Mouse (Mus musculus): ENCODE measurements around the gene Pdik1l. TPM values are rescaled to one million over a fixed set of nuclear protein-coding genes. Genes with fewer than 3 reads are reported as not detected.
A peak's percentile ranks its signal among the peaks of the same experiment; 100 is the strongest.

The Pdik1l gene
- 17.6 and 19.5 TPM in 2 replicates for polyA plus RNA-seq (2015; fragmentation: Nextera tagmentation; extraction: Ambion mirVana)

DNA sequence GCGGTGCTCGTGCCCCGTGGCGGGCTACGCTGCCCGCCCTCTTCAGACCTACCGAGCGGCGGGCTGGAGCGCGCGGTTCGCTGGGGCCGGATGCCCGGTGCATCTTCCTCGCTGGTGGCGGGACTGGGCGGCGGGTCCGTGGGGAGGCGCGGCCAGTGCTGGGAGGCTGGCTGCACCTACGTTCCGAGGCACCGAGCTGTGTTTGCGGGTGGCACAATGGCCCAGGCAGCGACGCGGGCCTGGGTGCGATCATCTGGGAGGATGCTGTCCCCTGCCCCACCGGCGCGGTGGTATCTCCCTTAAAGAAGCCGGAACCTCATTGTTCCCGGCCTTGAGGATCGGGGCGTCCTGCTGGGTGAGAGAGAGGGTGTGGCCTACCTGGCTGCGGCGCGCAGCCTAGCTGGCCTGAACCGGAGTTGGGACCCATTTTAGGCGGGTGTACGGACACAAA lies at the start of gene Pdik1l:
Gene Pdik1l (minus strand): TSS at position 321 of the 451 bp plus-strand sequence.
- ATAC-seq (ENCODE audit: insufficient number of reproducible peaks, low FRiP score, low TSS enrichment, low read depth), result peak; percentile 80
- Histone ChIP-seq H3K27me3 (no peaks in the 10 kb centered on the region), H3K27ac (replicated peaks) (peak within 1 kb of the TSS; percentile 100), H3K9ac (peak within 1 kb of the TSS; percentile 99), H3K4me2 (replicated peaks) (peak within 1 kb of the TSS; percentile 95), H3K4me1 (peaks cover 25% of the 10 kb centered on the region), H3K9me3 (replicated peaks) (no peaks in the 10 kb centered on the region), H3K4me3 (replicated peaks) (peak within 1 kb of the TSS; percentile 100), H3K36me3 (peaks cover 18% of the 10 kb centered on the region; the same call in 1 of the 2 replicates)
- WGBS, result under 1% methylated on average over 42 of the region's 43 CpGs

DNA sequence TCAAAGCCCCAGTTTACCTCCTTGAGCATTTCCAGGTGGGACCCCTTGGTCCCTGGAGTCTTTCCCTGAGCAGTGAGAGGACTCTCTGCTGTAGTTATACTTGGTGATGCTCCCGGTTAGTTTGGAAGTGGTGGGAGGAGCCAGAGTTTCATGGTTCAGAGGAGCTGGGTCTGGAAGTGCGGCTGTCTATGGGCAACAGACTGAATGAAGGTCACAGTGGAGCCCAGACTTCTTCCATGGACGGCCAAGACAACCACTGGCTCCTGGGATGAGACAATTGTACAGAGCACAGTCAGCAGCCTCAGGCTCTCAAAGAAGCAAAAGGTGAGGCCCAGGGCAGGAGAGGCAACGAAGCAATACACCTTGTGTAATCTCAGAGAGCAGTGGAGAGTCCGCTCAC lies 42.6 kb upstream of the Pdik1l start:
- H3K27me3 ChIP-seq, result no peaks in the 10 kb centered on the region
- H3K9ac ChIP-seq, result no peak overlapping the region
- H3K4me1 ChIP-seq, result no peaks in the 10 kb centered on the region
- no peak for ATAC-seq (ENCODE audit: insufficient number of reproducible peaks, low FRiP score, low TSS enrichment, low read depth)
- 72% methylated on average over 5 of the region's 5 CpGs for WGBS
- no peak overlapping the region for H3K4me3 ChIP-seq (replicated peaks)
- H3K27ac ChIP-seq (replicated peaks), result no peak overlapping the region
- H3K4me2 ChIP-seq (replicated peaks), result no peak overlapping the region
- no peaks in the 10 kb centered on the region for H3K36me3 ChIP-seq
- no peaks in the 10 kb centered on the region for H3K9me3 ChIP-seq (replicated peaks)

DNA sequence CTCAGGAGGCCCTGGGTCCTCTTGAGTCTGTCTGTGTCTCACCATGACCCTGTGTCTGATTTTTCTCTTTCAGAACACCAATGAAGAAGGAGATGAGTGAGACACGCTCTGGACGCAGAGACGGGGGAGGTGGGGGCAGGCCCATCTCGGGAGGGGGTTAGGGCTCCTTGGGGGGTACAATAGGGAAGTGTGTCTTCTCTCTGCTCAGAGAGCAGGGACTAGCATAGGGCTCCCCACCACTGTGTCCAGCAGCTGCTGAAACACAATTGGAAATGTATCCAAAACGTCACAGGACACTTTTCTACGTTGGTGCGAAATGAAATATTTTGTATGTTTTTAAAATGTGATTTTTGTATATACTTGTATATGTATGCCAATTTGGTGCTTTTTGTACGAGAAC lies 41.1 kb upstream of the Pdik1l start:
- Histone ChIP-seq H3K27me3 (no peaks in the 10 kb centered on the region), H3K4me3 (replicated peaks) (no peak overlapping the region), H3K9ac (no peak overlapping the region), H3K4me2 (replicated peaks) (no peak overlapping the region), H3K27ac (replicated peaks) (no peak overlapping the region), H3K4me1 (no peaks in the 10 kb centered on the region), H3K9me3 (replicated peaks) (no peaks in the 10 kb centered on the region), H3K36me3 (no peaks in the 10 kb centered on the region)
- 83% methylated on average over 8 of the region's 8 CpGs for WGBS
- no peak for ATAC-seq (ENCODE audit: insufficient number of reproducible peaks, low FRiP score, low TSS enrichment, low read depth)

DNA sequence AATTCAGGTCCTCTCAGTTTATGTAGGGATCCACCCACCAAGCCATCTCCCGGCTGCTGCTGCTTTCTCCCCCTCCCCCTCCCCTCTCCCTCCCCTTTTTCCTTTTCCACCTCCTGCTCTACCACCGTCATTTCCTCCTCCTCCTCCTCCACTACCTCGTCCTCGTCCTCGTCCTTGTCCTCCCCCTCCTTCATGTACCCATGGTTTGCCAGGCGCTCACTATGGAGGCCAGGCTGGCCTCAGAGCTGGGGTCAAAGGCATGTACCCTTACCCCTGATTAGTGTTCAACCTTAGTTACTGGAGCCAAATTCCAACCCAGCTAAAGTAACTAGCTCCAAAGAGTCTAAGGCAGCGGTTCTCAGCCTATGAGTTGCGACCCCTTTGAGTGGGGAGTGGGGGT lies 40.5 kb upstream of the Pdik1l start:
- 62% methylated on average over 8 of the region's 8 CpGs for WGBS
- H3K27me3 ChIP-seq, result no peaks in the 10 kb centered on the region
- H3K4me3 ChIP-seq (replicated peaks), result no peak overlapping the region
- no peak for ATAC-seq (ENCODE audit: insufficient number of reproducible peaks, low FRiP score, low TSS enrichment, low read depth)
- no peak overlapping the region for H3K4me2 ChIP-seq (replicated peaks)
- H3K9ac ChIP-seq, result no peak overlapping the region
- no peaks in the 10 kb centered on the region for H3K36me3 ChIP-seq
- no peak overlapping the region for H3K27ac ChIP-seq (replicated peaks)
- no peaks in the 10 kb centered on the region for H3K9me3 ChIP-seq (replicated peaks)
- H3K4me1 ChIP-seq, result no peaks in the 10 kb centered on the region

DNA sequence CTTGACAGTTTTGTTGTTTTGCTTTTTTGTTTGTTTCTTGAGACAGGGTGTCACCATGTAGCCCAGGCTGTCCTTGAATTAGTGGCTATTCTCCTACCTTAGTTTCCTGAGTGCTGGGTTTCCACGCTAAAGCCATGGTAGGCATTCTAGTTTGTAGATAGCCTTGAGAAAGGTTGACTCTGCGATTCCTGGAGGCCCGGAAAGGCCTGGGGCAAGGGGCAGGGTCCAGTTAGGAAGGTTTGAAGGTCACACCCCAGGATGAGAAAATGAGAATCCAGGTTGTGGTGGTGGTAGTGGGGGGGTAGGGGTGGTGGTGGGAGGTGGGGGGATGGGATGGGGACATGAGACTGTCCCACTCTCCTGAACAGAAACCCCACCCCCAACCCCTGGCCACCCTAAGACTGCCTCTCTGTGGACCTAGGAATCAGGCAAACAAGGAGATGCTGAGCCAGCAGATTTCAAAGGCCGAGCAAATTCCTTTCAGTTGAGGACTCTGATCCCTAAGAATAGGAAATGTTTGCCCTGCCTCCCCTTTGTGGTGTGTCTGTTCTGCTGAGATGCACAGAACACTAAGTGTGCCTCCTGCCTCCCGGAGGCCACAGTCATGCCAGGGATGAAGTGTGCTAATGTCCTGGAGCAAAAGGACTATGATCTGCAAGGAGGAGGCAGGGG lies 39.3 kb upstream of the Pdik1l start:
- WGBS, result 61% methylated on average over 5 of the region's 5 CpGs

DNA sequence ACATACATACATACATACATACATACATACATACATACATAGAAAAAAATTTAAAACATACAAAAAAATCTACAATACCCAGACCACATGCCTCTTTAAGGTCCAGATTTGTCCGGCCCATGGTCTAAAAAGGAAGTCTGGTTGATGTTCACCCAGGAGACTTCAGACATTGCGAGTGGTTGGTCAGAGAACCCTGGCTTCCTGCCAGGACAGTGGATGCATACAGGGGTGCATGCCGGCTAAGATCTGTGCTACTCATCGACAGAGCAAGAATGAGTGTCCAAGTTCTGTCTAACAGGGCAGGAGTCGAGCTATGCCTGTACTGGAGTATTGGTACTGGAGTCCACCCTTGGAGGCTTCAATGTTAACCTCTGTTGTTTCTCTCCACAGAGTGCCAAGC lies 37.0 kb upstream of the Pdik1l start:
- H3K9me3 ChIP-seq (replicated peaks), result no peaks in the 10 kb centered on the region
- H3K4me2 ChIP-seq (replicated peaks), result no peak overlapping the region
- H3K27me3 ChIP-seq, result no peaks in the 10 kb centered on the region
- no peaks in the 10 kb centered on the region for H3K4me1 ChIP-seq
- ATAC-seq (ENCODE audit: insufficient number of reproducible peaks, low FRiP score, low TSS enrichment, low read depth), result no peak
- WGBS, result 71% methylated on average over 5 of the region's 5 CpGs
- H3K36me3 ChIP-seq, result no peaks in the 10 kb centered on the region
- H3K4me3 ChIP-seq (replicated peaks), result no peak overlapping the region
- H3K27ac ChIP-seq (replicated peaks), result no peak overlapping the region
- H3K9ac ChIP-seq, result no peak overlapping the region

More for the DNA sequence above, 39.3 kb upstream of the Pdik1l start:
- Histone ChIP-seq H3K36me3 (no peaks in the 10 kb centered on the region), H3K4me3 (replicated peaks) (no peak overlapping the region), H3K4me2 (replicated peaks) (no peak overlapping the region), H3K9ac (no peak overlapping the region), H3K27ac (replicated peaks) (no peak overlapping the region), H3K4me1 (no peaks in the 10 kb centered on the region), H3K27me3 (no peaks in the 10 kb centered on the region), H3K9me3 (replicated peaks) (no peaks in the 10 kb centered on the region)
- ATAC-seq (ENCODE audit: insufficient number of reproducible peaks, low FRiP score, low TSS enrichment, low read depth), result no peak

DNA sequence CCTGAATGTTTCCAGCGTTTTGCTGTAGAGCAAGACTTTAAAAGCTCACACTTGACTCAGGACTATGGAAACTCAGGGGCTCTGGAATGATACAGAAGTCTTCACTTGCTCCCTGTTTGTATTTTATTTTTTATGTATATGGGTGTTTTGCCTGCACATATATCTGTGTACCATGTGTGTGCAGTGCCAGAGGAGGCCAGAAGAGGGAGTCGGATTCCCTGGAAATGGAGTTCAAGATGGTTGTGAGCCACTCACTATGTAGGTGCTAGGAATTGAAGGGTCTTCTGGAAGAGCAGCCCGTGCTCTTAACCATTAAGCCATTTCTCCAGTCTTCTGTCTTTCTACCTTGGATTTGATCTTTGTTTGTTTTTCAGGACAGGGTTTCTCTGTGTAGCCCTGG lies 33.8 kb upstream of the Pdik1l start:
- H3K27ac ChIP-seq (replicated peaks), result no peak overlapping the region
- no peak overlapping the region for H3K4me3 ChIP-seq (replicated peaks)
- no peak for ATAC-seq (ENCODE audit: insufficient number of reproducible peaks, low FRiP score, low TSS enrichment, low read depth)
- H3K36me3 ChIP-seq, result no peaks in the 10 kb centered on the region
- H3K9ac ChIP-seq, result no peak overlapping the region
- no peaks in the 10 kb centered on the region for H3K9me3 ChIP-seq (replicated peaks)
- 65% methylated on average over 3 of the region's 3 CpGs for WGBS
- 0 out of 2 replicates have a peak, but pooled peaks cover 2% of the 10 kb centered on the region for H3K4me1 ChIP-seq
- H3K4me2 ChIP-seq (replicated peaks), result no peak overlapping the region
- H3K27me3 ChIP-seq, result no peaks in the 10 kb centered on the region

DNA sequence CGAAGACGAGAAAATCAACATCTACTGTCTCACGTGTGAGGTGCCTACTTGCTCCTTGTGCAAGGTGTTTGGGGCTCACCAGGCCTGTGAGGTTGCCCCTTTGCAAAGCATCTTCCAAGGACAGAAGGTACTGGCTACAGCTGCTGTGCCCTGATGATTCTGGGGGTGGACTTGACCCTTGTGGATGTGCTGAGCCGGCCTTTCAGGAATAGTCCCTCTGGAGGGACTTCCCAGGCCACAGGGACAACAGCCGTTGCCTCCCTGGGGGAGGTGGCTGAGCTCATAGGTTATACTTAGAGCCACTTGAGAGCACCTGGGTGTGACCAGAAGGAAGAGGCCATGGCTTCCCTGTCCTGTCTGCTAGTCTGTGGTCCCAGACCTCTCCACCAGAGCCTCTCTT lies 32.0 kb upstream of the Pdik1l start:
- no peak for ATAC-seq (ENCODE audit: insufficient number of reproducible peaks, low FRiP score, low TSS enrichment, low read depth)
- Histone ChIP-seq H3K9me3 (replicated peaks) (no peaks in the 10 kb centered on the region), H3K4me1 (0 out of 2 replicates have a peak, but pooled peaks cover 7% of the 10 kb centered on the region), H3K27ac (replicated peaks) (no peak overlapping the region), H3K36me3 (no peaks in the 10 kb centered on the region), H3K27me3 (no peaks in the 10 kb centered on the region), H3K4me2 (replicated peaks) (no peak overlapping the region), H3K4me3 (replicated peaks) (no peak overlapping the region), H3K9ac (no peak overlapping the region)
- WGBS, result 77% methylated on average over 5 of the region's 5 CpGs

DNA sequence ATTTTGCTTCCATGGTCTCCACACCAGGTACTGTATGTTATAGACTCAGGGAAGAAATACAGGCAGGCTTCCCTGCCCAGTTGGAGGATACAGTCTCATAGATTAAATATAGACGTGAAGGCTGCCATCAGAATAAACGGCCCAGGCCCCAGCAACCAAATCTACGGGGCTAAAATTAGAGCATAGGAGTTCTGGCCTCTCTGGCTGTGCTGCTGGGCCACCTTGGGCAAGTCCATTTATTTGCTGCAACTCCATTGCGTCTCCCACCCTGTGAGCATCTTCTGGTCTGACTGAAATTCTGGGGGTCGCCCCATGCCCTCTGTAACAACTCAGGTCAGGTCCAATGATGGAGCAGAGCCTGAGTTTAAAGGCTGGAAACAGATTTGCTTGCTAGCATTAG lies 31.4 kb upstream of the Pdik1l start:
- WGBS, result 88% methylated on average over 5 of the region's 5 CpGs
- Histone ChIP-seq H3K36me3 (no peaks in the 10 kb centered on the region), H3K9me3 (replicated peaks) (no peaks in the 10 kb centered on the region), H3K27me3 (no peaks in the 10 kb centered on the region), H3K4me1 (0 out of 2 replicates have a peak, but pooled peaks cover 8% of the 10 kb centered on the region), H3K9ac (no peak overlapping the region), H3K4me3 (replicated peaks) (no peak overlapping the region), H3K27ac (replicated peaks) (no peak overlapping the region), H3K4me2 (replicated peaks) (no peak overlapping the region)
- no peak for ATAC-seq (ENCODE audit: insufficient number of reproducible peaks, low FRiP score, low TSS enrichment, low read depth)

DNA sequence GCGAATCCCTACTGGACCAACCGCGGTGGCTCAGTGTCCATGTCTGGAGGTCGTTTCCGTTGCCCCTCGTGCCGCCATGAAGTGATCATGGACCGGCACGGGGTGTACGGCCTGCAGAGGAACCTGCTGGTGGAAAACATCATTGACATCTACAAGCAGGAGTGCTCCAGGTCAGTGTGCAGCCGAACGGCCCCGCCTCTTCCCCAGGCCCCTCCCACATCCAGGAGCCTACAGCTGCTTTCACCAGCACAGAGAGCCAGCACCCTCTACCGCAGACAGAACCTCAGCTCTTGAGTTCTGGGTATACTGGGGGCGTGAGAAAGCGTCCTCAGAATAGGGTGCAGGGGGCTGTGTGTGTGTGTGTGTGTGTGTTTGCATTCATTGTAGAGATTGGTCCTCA lies 28.7 kb upstream of the Pdik1l start:
- Histone ChIP-seq H3K4me1 (0 out of 2 replicates have a peak, but pooled peaks cover 8% of the 10 kb centered on the region), H3K9me3 (replicated peaks) (no peaks in the 10 kb centered on the region), H3K4me2 (replicated peaks) (no peak overlapping the region), H3K27me3 (no peaks in the 10 kb centered on the region), H3K36me3 (no peaks in the 10 kb centered on the region), H3K9ac (no peak overlapping the region), H3K27ac (replicated peaks) (no peak overlapping the region), H3K4me3 (replicated peaks) (no peak overlapping the region)
- WGBS, result 57% methylated on average over 16 of the region's 16 CpGs
- 0 out of 2 replicates have a peak, but pooled peaks have one; percentile 26 for ATAC-seq (ENCODE audit: insufficient number of reproducible peaks, low FRiP score, low TSS enrichment, low read depth)

DNA sequence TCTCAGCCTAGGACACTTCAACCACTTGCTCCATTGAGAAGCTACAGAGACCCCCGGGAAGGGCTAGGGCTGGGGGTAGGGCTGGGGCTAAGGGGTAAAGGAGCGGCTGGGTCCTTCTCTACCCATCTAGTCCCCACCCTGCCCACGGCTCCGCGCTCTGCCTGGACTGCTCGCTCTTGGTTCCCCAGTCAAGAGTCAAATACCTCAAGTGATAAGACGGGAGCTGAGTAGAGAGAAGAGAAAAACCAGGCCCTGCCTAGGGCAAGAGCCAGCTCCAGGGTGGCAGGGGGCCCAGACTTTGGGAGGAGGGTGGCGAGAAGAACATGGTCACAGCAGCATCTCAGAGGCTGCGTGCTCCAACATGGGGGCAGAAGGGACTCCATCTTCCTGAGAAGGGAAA lies 27.8 kb upstream of the Pdik1l start:
- Histone ChIP-seq H3K27me3 (no peaks in the 10 kb centered on the region), H3K4me3 (replicated peaks) (0 out of 2 replicates have a peak overlapping the region, but pooled peaks have one; percentile 2), H3K27ac (replicated peaks) (no peak overlapping the region), H3K9me3 (replicated peaks) (no peaks in the 10 kb centered on the region), H3K9ac (no peak overlapping the region), H3K4me2 (replicated peaks) (no peak overlapping the region), H3K36me3 (no peaks in the 10 kb centered on the region), H3K4me1 (0 out of 2 replicates have a peak, but pooled peaks cover 8% of the 10 kb centered on the region)
- ATAC-seq (ENCODE audit: insufficient number of reproducible peaks, low FRiP score, low TSS enrichment, low read depth), result 0 out of 2 replicates have a peak, but pooled peaks have one; percentile 12
- WGBS, result 73% methylated on average over 9 of the region's 9 CpGs

DNA sequence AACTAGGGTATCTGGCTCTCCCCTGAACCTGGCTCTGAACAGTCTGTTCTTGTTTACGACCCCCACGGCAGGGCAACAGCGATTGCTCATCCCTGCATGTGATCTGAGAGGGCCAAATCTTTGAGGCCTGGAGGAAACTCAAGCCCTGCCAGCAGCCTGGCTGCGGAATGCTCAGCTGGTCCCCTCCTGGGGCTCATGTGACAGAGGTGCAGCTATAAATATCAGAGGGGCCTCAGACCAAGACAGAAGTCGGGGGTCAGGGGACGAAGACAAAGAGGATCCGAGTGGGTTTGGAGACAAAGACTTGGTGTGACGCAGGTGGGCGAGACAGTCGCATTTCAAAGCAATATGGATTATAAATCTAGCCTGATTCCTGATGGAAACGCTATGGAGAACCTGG lies 27.2 kb upstream of the Pdik1l start, which contains the start of gene Trim63:
Gene Trim63 (plus strand): TSS at position 245 of the 400 bp plus-strand sequence.
- 0 out of 2 replicates have a peak within 1 kb of the TSS, but pooled peaks have one; percentile 2 for H3K4me3 ChIP-seq (replicated peaks)
- no peak within 1 kb of the TSS for H3K4me2 ChIP-seq (replicated peaks)
- ATAC-seq (ENCODE audit: insufficient number of reproducible peaks, low FRiP score, low TSS enrichment, low read depth), result 0 out of 2 replicates have a peak, but pooled peaks have one; percentile 26

More for the DNA sequence above, 27.2 kb upstream of the Pdik1l start, which contains the start of gene Trim63:
- H3K36me3 ChIP-seq, result no peaks in the 10 kb centered on the region
- no peaks in the 10 kb centered on the region for H3K9me3 ChIP-seq (replicated peaks)
- no peaks in the 10 kb centered on the region for H3K27me3 ChIP-seq
- WGBS, result 32% methylated on average over 11 of the region's 11 CpGs
- H3K27ac ChIP-seq (replicated peaks), result no peak within 1 kb of the TSS
- no peak within 1 kb of the TSS for H3K9ac ChIP-seq
- H3K4me1 ChIP-seq, result 0 out of 2 replicates have a peak, but pooled peaks cover 8% of the 10 kb centered on the region

Data from embryonic facial prominence, embryonic 15.5 days (tissue).